8 mouse cellular contexts compared by ENCODE assay signal in genomic region chr1:86442832-86443231, GRCm38 (mm10). TPM values are rescaled to one million over a fixed set of nuclear protein-coding genes. Genes with fewer than 3 reads are reported as not detected.
DNase-seq lines count a peak whose midpoint lies in the region; ATAC-seq lines count a peak whose summit lies in the region.

No protein-coding gene starts in this region.

- H3K4me3 ChIP-seq in lung, embryonic 16.5 days (ENCODE audit: low read length), result peak overlapping the region; percentile 56
- peak overlapping the region; percentile 52 for H3K4me3 ChIP-seq in embryonic facial prominence, embryonic 15.5 days (replicated peaks)
- peak overlapping the region; percentile 62 for H3K4me3 ChIP-seq in limb, embryonic 10.5 days
- peak overlapping the region; percentile 42 for H3K4me3 ChIP-seq in neural tube, embryonic 14.5 days (ENCODE audit: low read depth, low read length)

- H3K27me3 ChIP-seq in lung, embryonic 16.5 days (ENCODE audit: control insufficient read depth, insufficient read depth, low read depth, low read length), result no peaks in the 10 kb centered on the region
- H3K27me3 ChIP-seq in embryonic facial prominence, embryonic 15.5 days, result no peaks in the 10 kb centered on the region
- peaks cover 8% of the 10 kb centered on the region; the same call in 1 of the 2 replicates for H3K27me3 ChIP-seq in limb, embryonic 10.5 days (ENCODE audit: low read depth, poor library complexity, severe bottlenecking)
- H3K27me3 ChIP-seq in neural tube, embryonic 14.5 days (ENCODE audit: control insufficient read depth, insufficient read depth, low read length), result no peaks in the 10 kb centered on the region

- no peaks in the 10 kb centered on the region for H3K36me3 ChIP-seq in lung, embryonic 16.5 days (ENCODE audit: control insufficient read depth, insufficient read depth, low read length)
- H3K36me3 ChIP-seq in embryonic facial prominence, embryonic 15.5 days, result no peaks in the 10 kb centered on the region
- no peaks in the 10 kb centered on the region for H3K36me3 ChIP-seq in limb, embryonic 10.5 days
- H3K36me3 ChIP-seq in neural tube, embryonic 14.5 days (ENCODE audit: control insufficient read depth, insufficient read depth, low read length), result no peaks in the 10 kb centered on the region

- peak overlapping the region; percentile 100 for H3K27ac ChIP-seq in lung, embryonic 16.5 days (ENCODE audit: low read length)
- peak overlapping the region; percentile 100 for H3K27ac ChIP-seq in embryonic facial prominence, embryonic 15.5 days (replicated peaks)
- H3K27ac ChIP-seq in limb, embryonic 10.5 days, result peak overlapping the region; percentile 100
- peak overlapping the region; percentile 99 for H3K27ac ChIP-seq in neural tube, embryonic 14.5 days (ENCODE audit: low read depth, low read length)

- H3K9ac ChIP-seq in lung, embryonic 16.5 days (ENCODE audit: low read length), result peak overlapping the region; percentile 95
- H3K9ac ChIP-seq in embryonic facial prominence, embryonic 15.5 days, result peak overlapping the region; percentile 81
- H3K9ac ChIP-seq in neural tube, embryonic 14.5 days (replicated peaks; ENCODE audit: low read depth, low read length), result peak overlapping the region; percentile 89

- no peak for DNase-seq in lung, adult 18-20 months
- no peak for DNase-seq in limb, embryonic 10.5 days (ENCODE audit: low spot score)
- no peak for DNase-seq in left cerebral cortex, postnatal 36 days (ENCODE audit: low spot score in 2 of 2)
- no peak for DNase-seq in left cerebral cortex, postnatal 14 days (ENCODE audit: low spot score in 2 of 2)
- no peak for DNase-seq in left cerebral cortex, adult 8-10 months (ENCODE audit: low spot score in 2 of 2)

- intact Hi-C loops in left cerebral cortex, postnatal 36 days (cut with DNase I), result loop anchor here (1.0 kb wide), 1 partner anchor 44 kb away; no protein-coding TSS in a partner anchor
- intact Hi-C loops in left cerebral cortex, postnatal 14 days (cut with DNase I), result loop anchor here (1.0 kb wide), 1 partner anchor 44 kb away; no protein-coding TSS in a partner anchor

- no peaks in the 10 kb centered on the region for H3K9me3 ChIP-seq in lung, embryonic 16.5 days (ENCODE audit: control insufficient read depth, low read length)
- H3K9me3 ChIP-seq in embryonic facial prominence, embryonic 15.5 days (replicated peaks), result no peaks in the 10 kb centered on the region
- H3K9me3 ChIP-seq in limb, embryonic 10.5 days (replicated peaks), result no peaks in the 10 kb centered on the region
- H3K9me3 ChIP-seq in neural tube, embryonic 14.5 days (ENCODE audit: control insufficient read depth, low read length), result no peaks in the 10 kb centered on the region

- ATAC-seq in lung, embryonic 16.5 days (ENCODE audit: low read depth), result peak; percentile 9
- ATAC-seq in embryonic facial prominence, embryonic 15.5 days (ENCODE audit: insufficient number of reproducible peaks, low FRiP score, low TSS enrichment, low read depth), result no peak; the same call in 1 of the 2 replicates
- ATAC-seq in neural tube, embryonic 14.5 days (ENCODE audit: low read depth), result peak; percentile 19

- peak overlapping the region; percentile 94 for H3K4me2 ChIP-seq in lung, embryonic 16.5 days (ENCODE audit: low read depth, low read length)
- H3K4me2 ChIP-seq in embryonic facial prominence, embryonic 15.5 days (replicated peaks), result peak overlapping the region; percentile 88
- peak overlapping the region; percentile 91 for H3K4me2 ChIP-seq in neural tube, embryonic 14.5 days (ENCODE audit: low read depth, low read length)

- WGBS in lung, embryonic 16.5 days, result 3% methylated on average over 24 of the region's 24 CpGs
- 3% methylated on average over 24 of the region's 24 CpGs for WGBS in embryonic facial prominence, embryonic 15.5 days
- WGBS in limb, embryonic 10.5 days, result 5% methylated on average over 24 of the region's 24 CpGs
- 1% methylated on average over 24 of the region's 24 CpGs for WGBS in neural tube, embryonic 14.5 days

- H3K4me1 ChIP-seq in lung, embryonic 16.5 days (replicated peaks; ENCODE audit: control insufficient read depth, insufficient read depth, low read length), result peaks cover 37% of the 10 kb centered on the region
- H3K4me1 ChIP-seq in embryonic facial prominence, embryonic 15.5 days, result peaks cover 60% of the 10 kb centered on the region
- H3K4me1 ChIP-seq in limb, embryonic 10.5 days, result peaks cover 59% of the 10 kb centered on the region
- peaks cover 37% of the 10 kb centered on the region for H3K4me1 ChIP-seq in neural tube, embryonic 14.5 days (ENCODE audit: control insufficient read depth, insufficient read depth, low read length)

RNA-seq across cellular contexts. Expression of gene Tex44, which starts 16.7 kb away (rescaled TPM):
- polyA plus RNA-seq in lung, embryonic 16.5 days (2015; fragmentation: Nextera tagmentation; extraction: Ambion mirVana), result not detected in 2 replicates
- not detected in 2 replicates for polyA plus RNA-seq in embryonic facial prominence, embryonic 15.5 days (2015; fragmentation: Nextera tagmentation; extraction: Ambion mirVana)
- polyA plus RNA-seq in limb, embryonic 10.5 days (2016; fragmentation: Nextera tagmentation; extraction: Ambion mirVana), result not detected in 2 replicates
- not detected in 2 replicates for polyA plus RNA-seq in neural tube, embryonic 14.5 days (2014; fragmentation: Nextera tagmentation; extraction: Ambion mirVana)
- total RNA-seq in left cerebral cortex, postnatal 36 days (2021), result not detected
- not detected for total RNA-seq in left cerebral cortex, postnatal 14 days (2021)
- total RNA-seq in left cerebral cortex, adult 8-10 months (2022), result not detected

RNA-seq across cellular contexts. Expression of gene Nmur1, which starts 16.8 kb away (rescaled TPM):
- 0.49 and 0.63 TPM in 2 replicates for polyA plus RNA-seq in lung, embryonic 16.5 days (2015; fragmentation: Nextera tagmentation; extraction: Ambion mirVana)
- not detected in 2 replicates for polyA plus RNA-seq in embryonic facial prominence, embryonic 15.5 days (2015; fragmentation: Nextera tagmentation; extraction: Ambion mirVana)
- polyA plus RNA-seq in limb, embryonic 10.5 days (2016; fragmentation: Nextera tagmentation; extraction: Ambion mirVana), result 0.15 and 0.24 TPM in 2 replicates
- polyA plus RNA-seq in neural tube, embryonic 14.5 days (2014; fragmentation: Nextera tagmentation; extraction: Ambion mirVana), result not detected in 2 replicates
- not detected for total RNA-seq in left cerebral cortex, postnatal 36 days (2021)
- under 1 TPM; 0.25 to 0.53 TPM for total RNA-seq in left cerebral cortex, postnatal 14 days (2021)
- total RNA-seq in left cerebral cortex, adult 8-10 months (2022), result under 1 TPM in 2 of 4 experiments, not detected in 2; 0.37 to 0.59 TPM
